Mouse (Mus musculus): ENCODE results near the gene Cdc42se2. TPM values are rescaled to one million over a fixed set of nuclear protein-coding genes. Genes with fewer than 3 reads are reported as not detected.
A peak's percentile ranks its signal among the peaks of the same experiment; 100 is the strongest.

Cdc42se2 gene
- total and polyA plus RNA-seq, 2 experiments from 2014 or later: 137 to 150 TPM

DNA sequence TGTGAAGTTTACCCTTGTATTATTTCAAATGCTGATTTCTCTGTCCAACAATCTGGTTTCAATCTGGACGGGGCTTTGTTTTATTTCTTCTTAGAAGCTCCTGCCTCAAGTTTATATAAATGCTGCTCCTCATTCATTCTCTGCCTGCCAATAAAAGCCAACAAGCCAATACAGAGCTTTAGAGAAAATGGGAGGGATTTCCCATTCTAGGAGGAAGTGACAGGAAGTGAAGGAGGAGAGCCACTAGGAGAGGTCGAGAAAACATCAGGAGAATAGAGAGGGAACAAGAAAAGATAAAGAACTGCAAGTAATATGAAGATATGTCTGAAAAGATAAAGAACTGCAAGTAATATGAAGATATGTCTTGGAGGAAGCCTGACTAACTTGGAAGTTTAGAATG lies 74.6 kb downstream of the Cdc42se2 start:
- no peaks in the 10 kb centered on the region for H3K27me3 ChIP-seq (ENCODE audit: insufficient read depth, low read length)
- H3K9ac ChIP-seq: no peak overlapping the region
- no peaks in the 10 kb centered on the region for H3K9me3 ChIP-seq (ENCODE audit: low read length)
- H3K4me3 ChIP-seq (ENCODE audit: low read depth, low read length): no peak overlapping the region
- no peak for DNase-seq
- peaks cover 15% of the 10 kb centered on the region for H3K36me3 ChIP-seq (ENCODE audit: insufficient read depth)
- WGBS: 83% methylated on average over 2 of the region's 2 CpGs
- no peak overlapping the region for H3K27ac ChIP-seq (ENCODE audit: low read depth, low read length)
- H3K4me2 ChIP-seq (ENCODE audit: low read depth): no peak overlapping the region
- no peaks in the 10 kb centered on the region for H3K4me1 ChIP-seq (ENCODE audit: insufficient read depth)
- no peak for TF ChIP-seq CTCF (IDR thresholded peaks at IDR 0.05; ENCODE audit: low read depth)
- no peak for ATAC-seq

- Histone ChIP-seq H3K36me3 (ENCODE audit: insufficient read depth) (peaks cover 3% of the 10 kb centered on the region), H3K27me3 (ENCODE audit: insufficient read depth, low read length) (no peaks in the 10 kb centered on the region), H3K4me2 (ENCODE audit: low read depth) (no peak overlapping the region), H3K9me3 (ENCODE audit: low read length) (no peaks in the 10 kb centered on the region), H3K27ac (ENCODE audit: low read depth, low read length) (no peak overlapping the region), H3K9ac (no peak overlapping the region), H3K4me1 (ENCODE audit: insufficient read depth) (no peaks in the 10 kb centered on the region), H3K4me3 (ENCODE audit: low read depth, low read length) (no peak overlapping the region)
- no peak for TF ChIP-seq CTCF (IDR thresholded peaks at IDR 0.05; ENCODE audit: low read depth)
- WGBS: 89% methylated on average over 4 of the region's 4 CpGs
- ATAC-seq: no peak
- no peak for DNase-seq
Measured at GRCm38 (mm10) chr11:54710512-54711293, 76.8 kb downstream of the Cdc42se2 start.

GRCm38 (mm10) chr11:54709645-54710044 lies 77.8 kb downstream of the Cdc42se2 start:
- peak; percentile 67 for ATAC-seq
- no peaks in the 10 kb centered on the region for H3K36me3 ChIP-seq (ENCODE audit: insufficient read depth)
- H3K27ac ChIP-seq (ENCODE audit: low read depth, low read length): no peak overlapping the region
- H3K4me1 ChIP-seq (ENCODE audit: insufficient read depth): no peaks in the 10 kb centered on the region
- TF ChIP-seq CTCF (IDR thresholded peaks at IDR 0.05; ENCODE audit: low read depth): peak; percentile 25
- H3K27me3 ChIP-seq (ENCODE audit: insufficient read depth, low read length): no peaks in the 10 kb centered on the region
- no peaks in the 10 kb centered on the region for H3K9me3 ChIP-seq (ENCODE audit: low read length)
- no peak overlapping the region for H3K9ac ChIP-seq
- DNase-seq: peak; percentile 25
- WGBS: 35% methylated on average over 2 of the region's 2 CpGs
- no peak overlapping the region for H3K4me3 ChIP-seq (ENCODE audit: low read depth, low read length)
- no peak overlapping the region for H3K4me2 ChIP-seq (ENCODE audit: low read depth)

DNA sequence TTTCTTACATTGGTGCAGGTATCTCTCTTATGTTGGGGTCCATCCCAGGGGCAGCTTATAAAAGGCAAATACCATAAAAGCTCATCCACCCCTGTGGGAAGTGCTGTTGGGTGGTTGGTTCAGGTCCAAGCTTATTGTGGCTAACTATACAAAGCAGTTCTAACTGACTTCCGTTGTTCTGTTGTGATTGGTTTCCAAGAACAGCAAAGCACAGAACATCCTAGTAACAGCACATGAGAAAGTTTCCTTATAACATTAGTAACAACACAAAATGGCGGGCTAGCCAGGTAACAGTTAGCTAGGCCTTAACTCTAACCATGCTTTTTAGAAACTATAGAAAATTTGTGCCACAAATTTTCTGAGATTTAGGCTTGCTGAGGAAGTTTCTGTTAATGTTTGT lies 79.3 kb downstream of the Cdc42se2 start:
- ATAC-seq: no peak
- TF ChIP-seq CTCF (IDR thresholded peaks at IDR 0.05; ENCODE audit: low read depth): no peak
- H3K4me2 ChIP-seq (ENCODE audit: low read depth): no peak overlapping the region
- WGBS: 87% methylated on average over 2 of the region's 2 CpGs
- H3K4me1 ChIP-seq (ENCODE audit: insufficient read depth): no peaks in the 10 kb centered on the region
- H3K9me3 ChIP-seq (ENCODE audit: low read length): no peaks in the 10 kb centered on the region
- H3K36me3 ChIP-seq (ENCODE audit: insufficient read depth): no peaks in the 10 kb centered on the region
- no peak for DNase-seq
- H3K27ac ChIP-seq (ENCODE audit: low read depth, low read length): no peak overlapping the region
- H3K4me3 ChIP-seq (ENCODE audit: low read depth, low read length): no peak overlapping the region
- no peak overlapping the region for H3K9ac ChIP-seq
- no peaks in the 10 kb centered on the region for H3K27me3 ChIP-seq (ENCODE audit: insufficient read depth, low read length)

DNA sequence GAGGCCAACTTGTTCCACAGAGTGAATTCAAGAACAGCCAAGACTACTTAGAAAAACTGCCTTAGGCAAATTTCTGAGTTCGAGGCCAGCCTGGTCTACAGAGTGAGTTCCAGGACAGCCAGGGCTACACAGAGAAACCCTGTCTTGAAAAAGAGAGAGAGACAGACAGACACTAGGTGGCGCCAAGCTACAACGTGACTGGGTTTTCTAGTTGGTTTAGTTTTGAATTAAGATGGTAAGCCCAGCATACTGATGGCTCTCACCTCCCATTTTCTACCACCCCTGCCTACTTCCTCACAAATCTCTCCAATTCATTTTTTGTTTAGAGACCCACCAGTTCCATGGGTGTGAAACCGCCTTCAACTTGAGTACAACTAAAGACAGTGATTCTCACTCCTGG lies 84.2 kb downstream of the Cdc42se2 start:
- peak; percentile 74 for TF ChIP-seq CTCF (IDR thresholded peaks at IDR 0.05; ENCODE audit: low read depth)
- H3K4me1 ChIP-seq (ENCODE audit: insufficient read depth): no peaks in the 10 kb centered on the region
- H3K9me3 ChIP-seq (ENCODE audit: low read length): no peaks in the 10 kb centered on the region
- ATAC-seq: peak; percentile 27; the same call in 1 of the 2 replicates
- H3K4me2 ChIP-seq (ENCODE audit: low read depth): no peak overlapping the region
- H3K36me3 ChIP-seq (ENCODE audit: insufficient read depth): no peaks in the 10 kb centered on the region; the same call in 1 of the 2 replicates
- WGBS: 35% methylated on average over 4 of the region's 4 CpGs
- H3K4me3 ChIP-seq (ENCODE audit: low read depth, low read length): no peak overlapping the region
- H3K27me3 ChIP-seq (ENCODE audit: insufficient read depth, low read length): no peaks in the 10 kb centered on the region
- no peak overlapping the region for H3K27ac ChIP-seq (ENCODE audit: low read depth, low read length)
- peak; percentile 76 for DNase-seq
- H3K9ac ChIP-seq: no peak overlapping the region

GRCm38 (mm10) chr11:54701848-54702247 lies 85.6 kb downstream of the Cdc42se2 start:
- Histone ChIP-seq H3K4me2 (ENCODE audit: low read depth) (no peak overlapping the region), H3K27ac (ENCODE audit: low read depth, low read length) (no peak overlapping the region), H3K36me3 (ENCODE audit: insufficient read depth) (peaks cover 7% of the 10 kb centered on the region; the same call in 1 of the 2 replicates), H3K4me1 (ENCODE audit: insufficient read depth) (no peaks in the 10 kb centered on the region), H3K9ac (no peak overlapping the region), H3K27me3 (ENCODE audit: insufficient read depth, low read length) (no peaks in the 10 kb centered on the region), H3K4me3 (ENCODE audit: low read depth, low read length) (no peak overlapping the region), H3K9me3 (ENCODE audit: low read length) (no peaks in the 10 kb centered on the region)
- WGBS: 91% methylated on average over 8 of the region's 8 CpGs
- ATAC-seq (no peak), DNase-seq (no peak)
- TF ChIP-seq CTCF (IDR thresholded peaks at IDR 0.05; ENCODE audit: low read depth): no peak

DNA sequence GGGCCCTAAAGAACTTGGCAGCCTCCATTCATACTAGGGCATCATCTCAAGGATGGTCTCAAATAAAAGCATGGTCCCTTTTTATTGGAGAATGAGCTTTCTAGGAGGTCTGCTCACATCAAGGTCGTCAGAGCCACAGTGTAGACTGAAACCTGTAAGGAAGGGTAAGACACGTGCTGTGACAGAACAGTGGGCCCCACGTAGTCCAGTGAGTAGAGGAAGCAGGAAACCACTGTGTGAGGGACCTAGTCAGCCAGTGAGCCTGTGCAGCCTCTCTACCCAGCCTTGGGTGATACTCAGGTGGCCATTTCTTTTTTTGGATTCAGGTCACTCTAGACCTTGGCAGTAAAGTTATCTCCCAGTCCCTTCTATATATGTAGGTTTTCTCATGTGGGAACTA lies 87.5 kb downstream of the Cdc42se2 start:
- H3K27me3 ChIP-seq (ENCODE audit: insufficient read depth, low read length): no peaks in the 10 kb centered on the region
- 85% methylated on average over 3 of the region's 3 CpGs for WGBS
- H3K4me3 ChIP-seq (ENCODE audit: low read depth, low read length): no peak overlapping the region
- no peak overlapping the region for H3K27ac ChIP-seq (ENCODE audit: low read depth, low read length)
- no peak for ATAC-seq
- peaks cover 23% of the 10 kb centered on the region for H3K36me3 ChIP-seq (ENCODE audit: insufficient read depth)
- no peak overlapping the region for H3K4me2 ChIP-seq (ENCODE audit: low read depth)
- no peak overlapping the region for H3K9ac ChIP-seq
- H3K9me3 ChIP-seq (ENCODE audit: low read length): no peaks in the 10 kb centered on the region
- TF ChIP-seq CTCF (IDR thresholded peaks at IDR 0.05; ENCODE audit: low read depth): no peak
- no peak for DNase-seq
- H3K4me1 ChIP-seq (ENCODE audit: insufficient read depth): no peaks in the 10 kb centered on the region

All from forebrain, postnatal 0 days (tissue).